Mouse (Mus musculus) testis, adult 2 months (tissue): ENCODE measurements around the gene Lrrc4.

Experiments used
- CTCF ChIP-seq: fragments of 200-500 bp; IDR thresholded peaks from 2 replicates; pipeline ENCODE4 v1.5.1; 2012; ENCODE audit warnings: low read depth, mild to moderate bottlenecking, inconsistent platforms, low read length, moderate library complexity; ENCODE audit not compliant: control insufficient read depth, insufficient read depth, insufficient replicate concordance
- POLR2A ChIP-seq: fragments of 200-500 bp; IDR thresholded peaks from 2 replicates; pipeline ENCODE4 v1.6.1; 2012; ENCODE audit warnings: low read depth, mild to moderate bottlenecking, inconsistent platforms, low read length, moderate library complexity; ENCODE audit not compliant: control insufficient read depth

- TF ChIP-seq CTCF, result no peak
- TF ChIP-seq POLR2A, result no peak
Observed at GRCm38 (mm10) chr6:28876492-28876891, 44.9 kb upstream of the Lrrc4 start.
